Mouse (Mus musculus) heart, adult 18-20 months (tissue): ENCODE measurements around the gene Sox10. TPM values are rescaled to one million over a fixed set of nuclear protein-coding genes. Genes with fewer than 3 reads are reported as not detected.
A peak's percentile ranks its signal among the peaks of the same experiment; 100 is the strongest.

Experiments
- DNase-seq, 2 experiments: peaks; one replicate each; pipeline ENCODE4 v3.0.0; 2021 to 2022; ENCODE audit warnings: mixed read lengths in 1 of 2
- total RNA-seq, 2 experiments: library from RNA; stranded (reverse); gene quantifications; 2 replicates each; pipeline ENCODE4 v1.2.3; 2021

Gene Sox10
- total RNA-seq, 2 experiments from 2014 or later = 1.4 TPM

DNA sequence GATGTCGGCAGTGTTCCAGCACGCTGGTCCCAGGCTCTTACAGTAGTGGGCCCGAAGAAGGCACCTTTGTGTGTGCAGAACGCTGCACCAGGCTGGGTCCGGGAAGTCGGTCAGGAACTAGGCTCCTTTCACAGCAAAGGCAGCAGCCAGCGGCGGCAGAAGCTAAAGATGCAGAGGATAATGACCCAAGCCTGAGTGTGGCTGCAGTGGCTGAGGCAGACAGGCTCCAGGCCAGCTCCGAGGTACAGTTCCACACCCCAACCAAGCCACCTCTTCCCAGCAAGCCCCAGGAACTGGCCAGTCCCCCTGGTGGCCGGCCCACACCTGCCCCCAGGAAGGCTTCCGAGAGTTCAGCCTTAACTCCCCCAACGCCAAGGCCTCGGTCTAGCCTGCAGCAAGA, 42.5 kb downstream of the Sox10 start:
- DNase-seq = peak in 1 of 2 experiments; percentile 21

DNA sequence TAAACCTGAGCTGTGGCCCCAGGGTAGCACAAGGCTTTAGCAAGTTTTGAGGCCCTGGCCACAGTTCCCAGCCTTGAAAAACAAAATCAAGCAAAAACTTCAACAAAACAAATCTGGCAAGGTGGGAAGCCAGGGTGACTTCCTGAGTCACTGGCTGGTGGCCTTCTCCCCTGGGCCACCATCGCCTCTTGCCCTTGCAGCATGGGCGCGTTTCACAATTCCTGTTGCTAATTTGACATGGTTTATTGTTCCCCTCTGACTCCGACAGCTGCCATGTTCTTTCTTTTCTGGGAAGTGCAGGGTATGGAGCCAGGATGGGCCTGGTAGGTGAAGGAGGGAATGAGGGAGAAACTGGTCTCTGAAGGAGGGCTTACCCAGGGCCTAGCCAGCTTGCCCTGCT, 42.9 kb downstream of the Sox10 start:
- DNase-seq = no peak

DNA sequence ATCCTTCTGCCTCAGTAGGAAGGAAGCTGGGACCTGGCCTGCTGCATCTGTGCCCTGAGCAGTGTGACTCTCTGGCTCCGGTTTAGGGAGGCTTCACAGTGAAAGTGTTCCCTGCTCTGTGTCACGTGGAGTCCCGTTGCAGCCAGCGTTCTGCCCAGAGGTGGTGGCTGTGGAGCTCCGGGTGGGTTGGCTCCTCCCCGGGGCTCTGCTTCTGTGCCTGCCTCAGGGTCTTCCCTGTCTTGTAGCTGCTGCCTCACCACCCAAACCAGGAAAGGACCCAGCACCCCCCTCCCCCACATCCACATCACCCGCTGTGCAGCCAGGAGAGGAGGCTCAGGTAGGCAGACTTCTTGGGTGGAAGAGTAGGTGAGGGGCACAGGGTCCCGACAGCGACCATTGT, 45.5 kb downstream of the Sox10 start:
- peak in 1 of 2 experiments; percentile 43 for DNase-seq

DNA sequence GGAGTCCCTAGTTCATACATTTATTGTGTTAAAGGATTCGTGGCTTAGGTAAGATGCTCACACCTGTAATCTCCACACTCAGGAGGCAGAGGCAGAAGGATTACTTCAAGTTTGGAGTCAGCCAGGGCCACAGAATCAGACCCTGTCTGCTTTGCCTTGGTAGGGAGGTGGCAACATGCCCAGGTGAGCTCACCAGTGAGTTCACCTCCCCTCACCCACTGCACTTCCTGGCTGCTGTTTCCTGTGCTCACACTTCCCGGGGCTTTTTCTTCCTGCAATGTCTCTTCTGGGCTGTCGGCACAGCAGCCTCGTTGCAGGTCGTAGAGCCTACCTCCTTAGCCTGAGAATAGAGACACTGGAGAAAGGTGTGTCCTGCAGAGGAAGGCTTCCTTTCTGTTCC, 49.8 kb downstream of the Sox10 start:
- no peak for DNase-seq

DNA sequence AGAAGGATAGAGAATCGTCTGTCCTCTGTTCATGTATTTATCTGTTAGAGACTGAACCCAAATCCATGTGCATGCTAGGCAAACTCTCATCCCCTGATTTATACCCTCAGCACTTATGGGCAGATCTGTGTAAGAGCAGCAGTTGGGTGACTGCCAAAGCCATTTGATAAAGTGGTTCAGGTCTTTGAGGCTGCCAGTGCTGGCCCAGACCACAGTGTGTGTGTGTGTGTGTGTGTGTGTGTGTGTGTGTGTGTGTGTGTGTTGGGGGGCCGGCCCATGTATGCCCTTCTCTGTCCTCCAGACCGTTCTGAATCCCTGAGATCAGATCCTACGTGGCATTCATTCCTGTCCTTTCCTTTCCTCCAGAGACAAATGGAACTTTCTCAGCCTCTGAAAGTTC, 53.3 kb downstream of the Sox10 start:
- DNase-seq = peak; percentile 63 to 67

DNA sequence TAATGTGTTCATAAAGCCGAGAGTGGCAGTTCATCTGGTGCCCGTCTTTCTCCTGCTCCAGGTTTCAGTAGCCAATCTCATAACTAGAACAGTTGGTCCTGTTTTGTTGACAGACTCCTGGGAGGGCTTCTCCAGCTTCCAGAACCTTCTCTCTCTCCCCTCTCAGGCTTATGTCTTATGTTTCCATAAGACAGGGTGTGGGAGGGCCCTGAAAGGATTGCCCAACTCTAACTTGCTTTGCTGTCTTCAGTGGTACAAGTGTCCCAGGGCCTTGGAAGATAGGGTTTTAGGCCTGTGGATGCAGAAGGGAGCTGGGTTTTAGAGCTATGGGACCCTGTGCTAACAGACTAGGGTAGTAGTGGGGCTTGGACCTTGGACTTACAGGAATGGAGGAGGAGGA, 54.5 kb downstream of the Sox10 start:
- DNase-seq = no peak

DNA sequence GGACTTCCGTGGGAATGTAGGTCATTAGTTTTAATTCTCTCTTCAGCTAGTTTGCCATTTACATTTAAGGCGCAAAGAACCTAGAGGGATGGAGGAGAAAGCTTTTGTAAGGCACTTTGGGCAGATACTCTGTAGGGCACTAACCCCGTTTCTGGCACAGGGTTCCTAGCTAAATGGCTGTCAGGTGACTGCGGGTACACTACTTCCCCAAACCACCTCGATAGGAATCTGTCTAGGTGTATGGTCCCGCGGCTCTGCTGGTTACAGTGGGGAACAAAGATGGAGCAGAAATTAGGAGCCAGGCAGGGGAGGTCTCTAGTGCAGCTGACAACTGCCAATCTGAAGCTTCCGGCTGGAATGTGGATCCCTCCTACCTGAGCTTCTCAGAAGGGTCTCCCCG, 55.0 kb downstream of the Sox10 start:
- no peak for DNase-seq

DNA sequence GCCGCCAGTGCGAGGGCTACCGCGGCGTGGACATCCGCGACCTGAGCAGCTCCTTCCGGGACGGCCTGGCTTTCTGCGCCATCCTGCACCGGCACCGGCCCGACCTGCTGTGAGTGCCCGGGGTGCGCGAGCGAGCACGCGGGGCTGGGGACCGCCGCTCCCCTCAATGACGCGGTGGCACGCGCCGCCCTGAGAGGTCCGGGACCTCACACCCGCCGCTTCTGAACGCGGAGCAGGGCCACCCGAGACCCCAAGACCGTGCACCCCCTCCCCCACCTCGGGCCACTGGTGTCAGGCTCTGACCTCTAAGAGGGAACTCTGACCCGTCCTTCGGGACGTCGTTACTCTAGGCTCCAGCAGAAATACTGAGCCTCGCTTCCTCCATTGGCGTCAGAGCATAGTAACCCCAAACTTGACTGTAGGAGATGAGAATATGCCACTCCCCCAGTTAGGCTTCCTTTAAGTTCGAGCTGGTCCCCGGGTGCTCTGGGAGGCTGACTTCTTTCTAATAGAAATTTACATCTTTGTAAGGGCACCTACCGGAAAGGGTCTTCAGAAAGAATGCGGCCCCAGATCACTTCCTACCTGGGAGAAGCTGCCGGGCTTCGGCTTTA, 55.6 kb downstream of the Sox10 start:
- peak in 1 of 2 experiments; percentile 59 for DNase-seq

DNA sequence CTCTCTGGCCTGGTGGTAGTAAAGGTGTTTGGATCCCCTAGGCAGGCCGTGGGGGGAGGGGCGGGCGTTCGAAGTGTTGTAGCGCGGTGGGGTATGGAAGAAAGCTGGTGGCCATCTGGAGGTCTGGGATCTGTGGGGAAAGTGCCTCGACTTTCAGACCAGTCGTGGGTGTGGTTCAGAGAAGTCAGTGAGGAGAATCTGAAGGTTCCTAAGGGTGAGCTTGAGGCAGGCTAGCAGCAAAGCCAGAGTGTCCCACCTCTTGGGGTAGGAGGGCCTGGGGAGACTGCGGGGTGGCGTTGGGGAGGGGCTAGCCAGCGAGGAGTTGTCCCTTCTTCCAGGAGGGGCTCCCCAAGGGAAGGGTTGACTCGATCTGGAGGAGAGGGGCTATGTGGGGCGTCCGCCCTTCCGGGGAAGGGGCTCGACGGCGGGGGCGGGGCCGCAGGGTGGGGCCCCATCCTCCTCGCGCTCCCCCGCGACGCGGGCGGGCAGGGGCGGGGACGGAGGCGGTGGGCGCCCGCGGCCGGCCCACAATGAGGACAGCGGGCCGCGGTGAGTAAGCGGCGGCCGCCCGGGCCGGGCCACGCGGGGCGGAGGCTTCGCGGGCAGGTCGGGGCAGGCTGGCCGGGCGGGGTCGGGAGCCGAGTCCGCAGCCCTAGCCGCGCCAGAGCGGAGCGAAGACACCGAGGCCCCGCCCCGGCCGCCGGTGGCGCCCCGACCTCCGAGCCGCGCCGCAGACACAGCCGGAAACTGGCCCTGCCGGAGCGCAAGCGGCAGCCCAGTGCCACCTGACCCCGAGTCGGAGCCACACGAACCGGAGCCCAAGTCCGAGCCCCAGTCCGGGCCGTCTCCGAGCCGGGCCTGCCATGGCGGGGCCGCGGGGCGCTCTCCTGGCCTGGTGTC, 56.4 kb downstream of the Sox10 start, which contains the start of gene Micall1:
Gene Micall1, plus strand, starts transcription at position 478 of the 900 bp plus-strand sequence.
- peak; percentile 80 to 84 for DNase-seq

DNA sequence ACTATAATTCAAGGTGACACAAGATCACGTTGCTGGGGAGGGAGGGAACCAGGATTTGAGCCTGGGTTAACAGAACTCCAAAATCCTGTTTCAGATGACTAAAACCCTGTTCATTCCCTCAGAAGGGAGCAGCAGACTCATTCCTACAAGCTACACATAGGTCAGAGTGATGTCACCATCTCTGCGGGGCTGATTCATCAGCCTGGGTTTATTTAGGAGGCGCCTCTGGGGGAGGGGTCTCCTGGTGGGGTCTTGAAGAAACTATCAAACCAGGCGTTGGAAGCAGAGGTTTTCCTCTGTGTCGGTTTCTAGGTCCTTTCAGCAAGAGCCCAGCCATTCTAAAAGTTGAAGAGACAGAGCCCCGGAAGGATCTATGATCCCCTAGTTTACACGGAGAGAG, 57.1 kb downstream of the Sox10 start:
- DNase-seq = no peak

DNA sequence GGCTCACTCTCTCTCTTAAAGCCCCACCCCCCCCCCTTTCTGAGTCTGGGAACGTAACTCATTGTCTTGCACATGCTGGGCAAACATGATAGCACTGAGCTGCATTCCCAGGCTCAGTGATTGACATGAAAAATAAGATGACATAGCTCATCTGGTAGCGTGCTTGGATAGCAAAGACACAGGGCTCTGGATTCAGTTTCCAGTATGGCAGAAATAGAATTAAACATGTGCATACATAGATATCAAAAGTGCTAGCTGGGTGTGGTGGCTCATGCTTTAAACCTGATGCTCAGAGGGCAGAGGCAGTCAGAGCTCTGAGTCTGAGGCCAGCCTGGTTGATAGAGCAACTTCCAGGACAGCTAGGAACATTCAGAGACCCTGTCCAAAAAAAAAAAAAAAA, 59.2 kb downstream of the Sox10 start:
- no peak for DNase-seq

Other genes starting within 250 kb of the Sox10 start
- gene Lgals1, start 238.5 kb downstream of the Sox10 start, total RNA-seq = 100 to 1,000 TPM; 185 to 222 TPM
- 10 to 100 TPM; 15.7 to 19.1 TPM for gene Nol12, start 230.3 kb downstream of the Sox10 start, total RNA-seq
- 10 to 100 TPM; 25.5 to 30.2 TPM for gene Triobp, start 217.5 kb downstream of the Sox10 start, total RNA-seq
- gene H1f0, start 136.8 kb downstream of the Sox10 start, total RNA-seq = 10 to 100 TPM; 62.5 to 70.0 TPM
- not detected for gene Galr3, start 123.4 kb downstream of the Sox10 start, total RNA-seq
- 1 to 10 TPM; 7.2 to 8.6 TPM for gene Ankrd54, start 102.3 kb downstream of the Sox10 start, total RNA-seq
- 10 to 100 TPM; 70.4 to 73.8 TPM for gene Eif3l, start 90.1 kb downstream of the Sox10 start, total RNA-seq
- 10 to 100 TPM; 38.5 to 44.1 TPM for gene Micall1, start 56.3 kb downstream of the Sox10 start, total RNA-seq
- gene Polr2f, start 24.2 kb downstream of the Sox10 start, total RNA-seq = 100 to 1,000 TPM; 135 TPM
- 1 to 10 TPM in 1 of 2 experiments, under 1 TPM in 1; 0.89 to 3.4 TPM for gene 1700088E04Rik, start 24.0 kb downstream of the Sox10 start, total RNA-seq
- gene Pick1, start 63.9 kb upstream of the Sox10 start, total RNA-seq = 10 to 100 TPM; 22.4 to 22.8 TPM
- 1 to 10 TPM; 1.2 to 1.3 TPM for gene Gm49486, start 64.2 kb upstream of the Sox10 start, total RNA-seq
- gene Slc16a8, start 89.5 kb upstream of the Sox10 start, total RNA-seq = under 1 TPM; 0.50 to 0.64 TPM
- under 1 TPM; 0.13 to 0.25 TPM for gene Baiap2l2, start 120.3 kb upstream of the Sox10 start, total RNA-seq
- 10 to 100 TPM in 1 of 2 experiments, 1 to 10 TPM in 1; 9.4 to 11.3 TPM for gene Pla2g6, start 163.2 kb upstream of the Sox10 start, total RNA-seq
- 10 to 100 TPM; 12.8 to 17.6 TPM for gene Maff, start 181.4 kb upstream of the Sox10 start, total RNA-seq
- gene Tmem184b, start 238.3 kb upstream of the Sox10 start, total RNA-seq = 10 to 100 TPM; 34.8 to 36.7 TPM